Mouse (Mus musculus): ENCODE measurements around the gene Ubc. TPM values are rescaled to one million over a fixed set of nuclear protein-coding genes. Genes with fewer than 3 reads are reported as not detected.

Ubc gene
- total RNA-seq (2023), result 2,614 and 3,139 TPM in 2 replicates

DNA sequence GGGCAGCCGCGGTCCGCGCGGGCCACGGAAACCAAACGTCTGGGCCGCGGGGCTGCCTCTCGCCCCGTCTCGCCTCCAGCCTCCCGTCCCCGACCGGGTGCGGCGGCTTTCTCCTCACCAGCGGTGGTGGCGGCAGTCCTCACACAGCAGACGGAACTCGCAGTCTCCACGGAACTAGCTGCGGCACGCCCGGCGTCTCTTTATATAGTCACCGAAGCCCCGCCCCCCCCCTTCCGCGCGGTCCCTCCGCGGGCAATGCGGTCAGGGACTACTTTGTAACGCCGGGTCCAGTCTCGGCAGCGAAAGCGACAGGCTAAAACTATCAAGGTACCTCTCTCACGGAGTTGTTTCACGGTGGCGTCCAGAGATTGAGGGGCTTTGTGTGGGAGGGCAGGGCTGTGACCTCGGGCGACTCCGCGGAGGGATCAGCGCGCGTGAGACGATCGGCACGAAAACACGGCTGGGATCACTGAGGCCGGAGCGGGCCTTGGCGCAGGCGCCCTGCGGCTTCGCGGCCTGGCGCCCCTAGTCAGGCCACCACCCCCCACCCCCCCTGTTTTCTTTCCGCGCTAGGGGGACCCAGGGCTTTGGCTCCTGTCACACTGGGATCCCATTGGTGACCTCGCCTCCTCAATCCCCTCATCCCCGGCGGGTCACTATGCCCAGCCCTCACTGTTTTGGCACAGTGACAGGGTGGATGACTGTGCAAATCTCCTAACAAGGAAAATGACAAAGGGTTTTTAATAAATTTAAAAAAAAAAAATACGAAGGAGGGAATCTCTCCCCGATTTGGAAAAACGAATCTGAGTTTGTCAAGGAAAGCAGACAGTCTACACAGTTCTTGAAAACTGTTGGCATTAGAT is at the start of gene Ubc:
Ubc (minus strand) TSS at position 624 of the 863 bp plus-strand sequence.

DNA sequence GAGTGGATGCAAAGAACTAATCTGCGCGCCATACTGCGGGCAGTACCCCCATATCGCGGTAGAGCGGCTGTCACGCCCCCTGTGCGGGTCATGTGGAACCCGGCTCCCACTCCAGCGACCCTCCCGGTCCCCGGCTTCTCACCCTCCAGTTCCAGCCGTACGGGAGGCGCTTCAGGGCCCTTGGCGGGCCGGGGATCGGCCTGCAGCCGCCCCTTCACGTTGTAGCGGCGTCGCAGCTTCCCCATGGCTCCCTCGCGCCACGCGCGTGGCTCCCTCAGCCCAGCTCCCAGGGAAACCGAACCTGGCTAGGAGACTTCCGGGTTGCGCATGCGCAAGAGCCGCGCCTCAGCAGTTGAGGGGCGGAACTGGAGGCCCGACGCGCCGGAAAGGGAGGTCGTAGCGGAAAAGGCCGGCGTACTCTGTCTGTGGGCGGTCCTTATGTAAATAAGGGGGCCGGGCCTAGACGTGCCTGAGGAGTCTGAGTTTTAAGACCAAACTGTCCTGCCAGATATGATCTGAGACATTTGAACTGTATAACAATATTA is 43.9 kb upstream of the Ubc start, which contains the start of gene Dhx37:
Dhx37 (minus strand) TSS at position 329 of the 545 bp plus-strand sequence.

GRCm38 (mm10) chr5:125389131-125389578 is 847 bp downstream of the Ubc start, which contains the start of gene Gm10382:
Gm10382 (plus strand) TSS chr5:125389322.

DNA sequence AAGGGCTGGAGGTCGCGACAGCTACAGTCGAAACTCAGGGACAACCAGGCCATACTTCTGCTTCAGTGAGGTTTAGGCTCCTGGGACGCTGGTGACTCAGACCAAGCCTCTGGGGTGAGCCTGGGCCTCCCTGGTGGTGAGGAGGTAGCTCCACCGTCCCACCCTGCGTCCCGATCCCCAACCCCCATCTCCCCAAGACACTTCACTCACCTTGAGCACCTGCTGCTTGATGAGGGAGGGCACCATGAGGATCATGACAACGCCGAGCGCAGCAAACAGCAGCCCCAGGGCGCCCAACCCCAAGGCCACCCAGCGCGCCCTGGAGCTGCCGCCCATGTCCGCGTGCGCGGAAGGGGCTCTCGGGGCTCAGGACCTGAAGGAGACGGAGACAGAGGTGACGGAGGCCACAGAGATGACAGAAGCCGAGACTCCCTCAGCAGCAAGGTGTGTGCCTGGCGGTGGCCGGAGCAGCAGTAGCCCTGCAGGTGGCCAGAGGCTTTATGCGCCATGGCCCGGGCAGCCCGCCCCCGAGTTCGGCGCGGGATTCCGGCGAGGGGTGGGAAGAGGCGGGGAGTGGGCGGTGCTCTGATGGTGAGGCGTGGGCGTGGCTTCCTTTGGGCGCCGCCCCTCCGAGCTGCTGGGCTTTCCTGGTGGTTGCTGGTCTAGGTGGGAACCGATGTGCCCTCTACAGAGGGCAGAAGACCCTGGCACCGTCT is 49.3 kb downstream of the Ubc start, which contains the start of gene Scarb1:
Scarb1 (minus strand) TSS at position 548 of the 716 bp plus-strand sequence.

Other genes with a start within 250 kb of the Ubc start
- gene Ncor2, start 211.0 kb downstream of the Ubc start, total RNA-seq (2023), result 65.7 and 78.2 TPM in 2 replicates
- gene Scarb1, start 49.1 kb downstream of the Ubc start, total RNA-seq (2023), result 41.5 and 48.2 TPM in 2 replicates
- gene Gm10382, start 880 bp downstream of the Ubc start, total RNA-seq (2023), result 0.38 and 0.98 TPM in 2 replicates
- gene Dhx37, start 43.9 kb upstream of the Ubc start, total RNA-seq (2023), result 6.7 and 8.6 TPM in 2 replicates
- gene Bri3bp, start 51.4 kb upstream of the Ubc start, total RNA-seq (2023), result 15.9 and 20.0 TPM in 2 replicates
- 49.6 and 61.4 TPM in 2 replicates for gene Aacs, start 85.6 kb upstream of the Ubc start, total RNA-seq (2023)
- gene Tmem132b, start 141.6 kb upstream of the Ubc start, total RNA-seq (2023), result 1.5 and 2.1 TPM in 2 replicates